Mouse (Mus musculus) heart, embryonic 15.5 days (tissue): ENCODE measurements at regions not wholly inside any gene's neighbourhood (a gene's known extent, or its start where the extent isn't known, plus 50 kb on each side); places are given as distances from the start of the nearest gene placed in this dataset.
A peak's percentile ranks its signal among the peaks of the same experiment; 100 is the strongest.

Experiments
- ATAC-seq: fragments of 200-750 bp; cut with Nextera tagmentation; replicated peaks from 2 replicates; pipeline ENCODE4 v1.8.0; 2017; ENCODE audit warnings: low read depth, moderate TSS enrichment; ENCODE audit not compliant: insufficient number of reproducible peaks, insufficient read depth, low FRiP score
- H3K27ac ChIP-seq: fragments of 300-500 bp; sonication (generic); 2 replicates; pipeline ENCODE4 v1.5.1; 2015; ENCODE audit warnings: mild to moderate bottlenecking, inconsistent platforms
- H3K27me3 ChIP-seq: fragments of 300-500 bp; sonication (generic); 2 replicates; pipeline ENCODE4 v1.6.1; 2015; ENCODE audit warnings: inconsistent platforms
- H3K36me3 ChIP-seq: fragments of 300-500 bp; sonication (generic); 2 replicates; pipeline ENCODE4 v1.6.1; 2015; ENCODE audit warnings: mild to moderate bottlenecking, inconsistent platforms
- H3K4me1 ChIP-seq: fragments of 300-500 bp; sonication (generic); replicated peaks from 2 replicates; pipeline ENCODE4 v1.6.1; 2015; ENCODE audit warnings: inconsistent platforms
- H3K4me2 ChIP-seq: fragments of 300-500 bp; sonication (generic); 2 replicates; pipeline ENCODE4 v1.6.1; 2015; ENCODE audit warnings: inconsistent platforms, mild to moderate bottlenecking, moderate library complexity
- H3K4me3 ChIP-seq: fragments of 300-500 bp; sonication (generic); 2 replicates; pipeline ENCODE4 v1.5.1; 2015; ENCODE audit warnings: mild to moderate bottlenecking, inconsistent platforms
- H3K9ac ChIP-seq: fragments of 300-500 bp; sonication (generic); 2 replicates; pipeline ENCODE4 v1.6.1; 2015; ENCODE audit warnings: mild to moderate bottlenecking, inconsistent platforms
- H3K9me3 ChIP-seq: fragments of 300-500 bp; sonication (generic); replicated peaks from 2 replicates; pipeline ENCODE4 v1.6.1; 2016; ENCODE audit warnings: inconsistent platforms
- WGBS: fragments of 180-500 bp; shearing (Covaris S2); methylation state at CpG from one replicate; pipeline ENCODE4 v1.1.7; 2015; ENCODE audit warnings: mixed read lengths; 5-methylcytosine and 5-hydroxymethylcytosine counted together

- no peaks in the 10 kb centered on the region for H3K27me3 ChIP-seq
- no peak for ATAC-seq
- no peaks in the 10 kb centered on the region for H3K4me1 ChIP-seq
- 57% methylated on average over 7 of the region's 7 CpGs for WGBS
- no peaks in the 10 kb centered on the region for H3K36me3 ChIP-seq
- no peaks in the 10 kb centered on the region for H3K9me3 ChIP-seq
- no peak overlapping the region for H3K4me3 ChIP-seq
- no peak overlapping the region for H3K9ac ChIP-seq
- H3K4me2 ChIP-seq: no peak overlapping the region
- no peak overlapping the region for H3K27ac ChIP-seq
Measured at GRCm38 (mm10) chr3:148398349-148398748, 592.0 kb downstream of the Adgrl2 start.

GRCm38 (mm10) chr3:148387550-148387949 is 602.8 kb downstream of the Adgrl2 start:
- no peaks in the 10 kb centered on the region for H3K4me1 ChIP-seq
- WGBS: 71% methylated on average over 6 of the region's 6 CpGs
- H3K27ac ChIP-seq: no peak overlapping the region
- ATAC-seq: no peak
- no peaks in the 10 kb centered on the region for H3K27me3 ChIP-seq
- H3K4me3 ChIP-seq: no peak overlapping the region
- no peaks in the 10 kb centered on the region for H3K36me3 ChIP-seq
- no peak overlapping the region for H3K4me2 ChIP-seq
- H3K9ac ChIP-seq: no peak overlapping the region
- no peaks in the 10 kb centered on the region for H3K9me3 ChIP-seq

- Histone ChIP-seq H3K9ac (no peak overlapping the region), H3K4me2 (no peak overlapping the region), H3K4me1 (no peaks in the 10 kb centered on the region), H3K4me3 (no peak overlapping the region), H3K36me3 (no peaks in the 10 kb centered on the region), H3K27ac (no peak overlapping the region), H3K27me3 (no peaks in the 10 kb centered on the region), H3K9me3 (no peaks in the 10 kb centered on the region)
- no peak for ATAC-seq
- 90% methylated on average over 7 of the region's 7 CpGs for WGBS
Measured at GRCm38 (mm10) chr3:148385712-148386111, 604.6 kb downstream of the Adgrl2 start.

- no peaks in the 10 kb centered on the region for H3K27me3 ChIP-seq
- no peaks in the 10 kb centered on the region for H3K36me3 ChIP-seq
- H3K4me1 ChIP-seq: no peaks in the 10 kb centered on the region
- no peak overlapping the region for H3K27ac ChIP-seq
- H3K9me3 ChIP-seq: no peaks in the 10 kb centered on the region
- H3K9ac ChIP-seq: no peak overlapping the region
- H3K4me3 ChIP-seq: no peak overlapping the region
- H3K4me2 ChIP-seq: no peak overlapping the region
- no peak for ATAC-seq
- WGBS: 91% methylated on average over 1 of the region's 1 CpGs
Measured at GRCm38 (mm10) chr3:148381057-148381456, 609.3 kb downstream of the Adgrl2 start.

GRCm38 (mm10) chr3:148363331-148363730 is 627.0 kb downstream of the Adgrl2 start:
- Histone ChIP-seq H3K9me3 (no peaks in the 10 kb centered on the region), H3K4me1 (no peaks in the 10 kb centered on the region), H3K27ac (no peak overlapping the region), H3K36me3 (no peaks in the 10 kb centered on the region), H3K4me3 (no peak overlapping the region), H3K4me2 (no peak overlapping the region), H3K27me3 (no peaks in the 10 kb centered on the region), H3K9ac (no peak overlapping the region)
- ATAC-seq: no peak
- WGBS: 85% methylated on average over 5 of the region's 5 CpGs

GRCm38 (mm10) chr3:148362453-148362864 is 627.9 kb downstream of the Adgrl2 start:
- Histone ChIP-seq H3K9me3 (no peaks in the 10 kb centered on the region), H3K4me3 (no peak overlapping the region), H3K36me3 (no peaks in the 10 kb centered on the region), H3K27ac (no peak overlapping the region), H3K9ac (no peak overlapping the region), H3K27me3 (no peaks in the 10 kb centered on the region), H3K4me1 (no peaks in the 10 kb centered on the region), H3K4me2 (no peak overlapping the region)
- WGBS: 43% methylated on average over 2 of the region's 2 CpGs
- ATAC-seq: no peak

GRCm38 (mm10) chr3:148343633-148344361 is 646.6 kb downstream of the Adgrl2 start:
- H3K9me3 ChIP-seq: no peaks in the 10 kb centered on the region
- H3K27me3 ChIP-seq: no peaks in the 10 kb centered on the region
- peaks cover 13% of the 10 kb centered on the region for H3K4me1 ChIP-seq
- no peaks in the 10 kb centered on the region for H3K36me3 ChIP-seq
- H3K4me2 ChIP-seq: peak overlapping the region; percentile 40
- peak overlapping the region; percentile 50 for H3K27ac ChIP-seq
- H3K4me3 ChIP-seq: no peak overlapping the region
- WGBS: 20% methylated on average over 10 of the region's 10 CpGs
- H3K9ac ChIP-seq: no peak overlapping the region
- ATAC-seq: no peak

GRCm38 (mm10) chr3:148343256-148343632 is 647.1 kb downstream of the Adgrl2 start:
- no peaks in the 10 kb centered on the region for H3K9me3 ChIP-seq
- WGBS: 16% methylated on average over 3 of the region's 3 CpGs
- H3K36me3 ChIP-seq: no peaks in the 10 kb centered on the region
- H3K27ac ChIP-seq: peak overlapping the region; percentile 50
- no peak overlapping the region for H3K4me3 ChIP-seq
- H3K27me3 ChIP-seq: no peaks in the 10 kb centered on the region
- no peak for ATAC-seq
- H3K9ac ChIP-seq: no peak overlapping the region
- peak overlapping the region; percentile 40 for H3K4me2 ChIP-seq
- peaks cover 13% of the 10 kb centered on the region for H3K4me1 ChIP-seq

- no peak for ATAC-seq
- no peaks in the 10 kb centered on the region for H3K9me3 ChIP-seq
- no peak overlapping the region for H3K27ac ChIP-seq
- no peak overlapping the region for H3K9ac ChIP-seq
- no peaks in the 10 kb centered on the region for H3K36me3 ChIP-seq
- no peak overlapping the region for H3K4me2 ChIP-seq
- WGBS: 70% methylated on average over 2 of the region's 2 CpGs
- H3K4me1 ChIP-seq: peaks cover 19% of the 10 kb centered on the region
- no peak overlapping the region for H3K4me3 ChIP-seq
- H3K27me3 ChIP-seq: no peaks in the 10 kb centered on the region
Measured at GRCm38 (mm10) chr3:148339258-148339657, 651.1 kb downstream of the Adgrl2 start.

GRCm38 (mm10) chr3:148336640-148337039 is 653.7 kb downstream of the Adgrl2 start:
- H3K9me3 ChIP-seq: no peaks in the 10 kb centered on the region
- no peak overlapping the region for H3K9ac ChIP-seq
- 0 out of 2 replicates have a peak, but pooled peaks cover 6% of the 10 kb centered on the region for H3K4me1 ChIP-seq
- no peaks in the 10 kb centered on the region for H3K27me3 ChIP-seq
- WGBS: 52% methylated on average over 6 of the region's 6 CpGs
- H3K27ac ChIP-seq: no peak overlapping the region
- H3K4me2 ChIP-seq: peak overlapping the region; percentile 58
- no peak for ATAC-seq
- no peak overlapping the region for H3K4me3 ChIP-seq
- H3K36me3 ChIP-seq: no peaks in the 10 kb centered on the region

- H3K4me3 ChIP-seq: peak overlapping the region; percentile 20; the same call in 1 of the 2 replicates
- no peaks in the 10 kb centered on the region for H3K9me3 ChIP-seq
- no peak overlapping the region for H3K9ac ChIP-seq
- no peaks in the 10 kb centered on the region for H3K36me3 ChIP-seq
- ATAC-seq: no peak
- H3K27me3 ChIP-seq: no peaks in the 10 kb centered on the region
- no peak overlapping the region for H3K27ac ChIP-seq
- peak overlapping the region; percentile 58 for H3K4me2 ChIP-seq
- 0 out of 2 replicates have a peak, but pooled peaks cover 6% of the 10 kb centered on the region for H3K4me1 ChIP-seq
- WGBS: 12% methylated on average over 15 of the region's 15 CpGs
Measured at GRCm38 (mm10) chr3:148336091-148336511, 654.3 kb downstream of the Adgrl2 start.

GRCm38 (mm10) chr3:148335654-148336053 is 654.7 kb downstream of the Adgrl2 start:
- 78% methylated on average over 7 of the region's 7 CpGs for WGBS
- no peak for ATAC-seq
- H3K4me1 ChIP-seq: 0 out of 2 replicates have a peak, but pooled peaks cover 6% of the 10 kb centered on the region
- no peak overlapping the region for H3K4me3 ChIP-seq
- no peak overlapping the region for H3K27ac ChIP-seq
- no peaks in the 10 kb centered on the region for H3K27me3 ChIP-seq
- H3K4me2 ChIP-seq: peak overlapping the region; percentile 58; the same call in 1 of the 2 replicates
- H3K36me3 ChIP-seq: no peaks in the 10 kb centered on the region
- no peak overlapping the region for H3K9ac ChIP-seq
- H3K9me3 ChIP-seq: no peaks in the 10 kb centered on the region
